Mouse (Mus musculus): ENCODE results near the gene Bdnf.

- TF ChIP-seq CTCF (IDR thresholded peaks at IDR 0.05; ENCODE audit: low read depth) (no peak), EP300 (optimal IDR thresholded peaks at IDR 0.05) (no peak)
Observed at GRCm38 (mm10) chr2:109750484-109750883, 76.0 kb downstream of the Bdnf start.
